Mouse (Mus musculus) right cerebral cortex, postnatal 4 days (tissue): ENCODE results near the gene Abcc6.

Source experiments
- DNase-seq: peaks from one replicate; pipeline ENCODE4 v3.0.0-alpha.2; 2022

Abcc6 gene

GRCm38 (mm10) chr7:45928626-45929295 is 101.3 kb downstream of the Abcc6 start:
- no peak for DNase-seq

GRCm38 (mm10) chr7:45924429-45924816 is 105.7 kb downstream of the Abcc6 start:
- no peak for DNase-seq

GRCm38 (mm10) chr7:45923762-45924428 is 106.2 kb downstream of the Abcc6 start, which contains the start of gene Ccdc114:
TSS of gene Ccdc114 (plus strand) at chr7:45924072.
- peak; percentile 30 for DNase-seq

GRCm38 (mm10) chr7:45922928-45923761 is 107.0 kb downstream of the Abcc6 start:
- peak; percentile 89 for DNase-seq

GRCm38 (mm10) chr7:45921950-45922600 is 108.0 kb downstream of the Abcc6 start:
- no peak for DNase-seq

GRCm38 (mm10) chr7:45921242-45921621 is 108.9 kb downstream of the Abcc6 start, which contains the start of gene Emp3:
TSS of gene Emp3 (minus strand) at chr7:45921404.
- DNase-seq: no peak

- DNase-seq: no peak
Measured at GRCm38 (mm10) chr7:45920583-45921241, 109.4 kb downstream of the Abcc6 start.

- DNase-seq: no peak
Measured at GRCm38 (mm10) chr7:45919761-45920160, 110.3 kb downstream of the Abcc6 start.

GRCm38 (mm10) chr7:45919083-45919671 is 110.9 kb downstream of the Abcc6 start:
- DNase-seq: no peak

GRCm38 (mm10) chr7:45917926-45918325 is 112.2 kb downstream of the Abcc6 start:
- no peak for DNase-seq
